Mouse (Mus musculus) large intestine, adult 2 months (tissue): ENCODE data around the gene Fgfr2. TPM values are rescaled to one million over a fixed set of nuclear protein-coding genes. Genes with fewer than 3 reads are reported as not detected.

ENCODE experiments used
- DNase-seq: peaks from one replicate; pipeline ENCODE4 v3.0.0-alpha.2; 2012; ENCODE audit warnings: low read depth, low spot score
- whole genome bisulfite sequencing: fragments of 180-500 bp; shearing (Covaris S2); methylation state at CpG from one replicate; pipeline ENCODE4 v1.1.7; 2018; 5-methylcytosine and 5-hydroxymethylcytosine counted together
- polyA plus RNA-seq: library from polyadenylated mRNA; depleted of rRNA; stranded (reverse); fragments of >200 nt; gene quantifications from 2 replicates; pipeline ENCODE4 v1.2.3, GENCODE M21; 2012

Fgfr2 gene
- polyA plus RNA-seq, 1 experiment, result 35.0 TPM

DNA sequence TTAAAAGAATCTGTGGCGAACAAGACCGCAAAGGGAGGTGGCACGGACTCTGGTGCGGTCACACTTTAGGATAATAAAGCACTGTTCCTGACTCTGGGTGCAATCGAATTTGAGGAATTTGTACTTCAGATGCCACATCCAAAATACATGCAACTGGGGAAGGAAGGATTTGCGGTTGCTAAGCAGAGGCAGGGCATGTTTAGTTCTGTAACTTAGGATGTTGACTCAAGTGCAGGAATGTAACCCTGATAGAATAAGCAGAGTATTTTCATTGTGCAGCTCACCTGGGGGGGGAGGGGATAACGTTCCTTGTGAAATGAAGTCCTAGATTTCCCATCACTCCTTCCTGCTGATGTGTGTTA, 309.1 kb downstream of the Fgfr2 start:
- 2% methylated on average over 7 of the region's 7 CpGs for WGBS
- no peak for DNase-seq

- DNase-seq, result no peak
- WGBS, result under 1% methylated on average over 85 of the region's 85 CpGs
Measured at GRCm38 (mm10) chr7:132813416-132814088, 309.6 kb downstream of the Fgfr2 start, which contains the start of gene Fam53b. Fam53b (minus strand) TSS chr7:132813886.

DNA sequence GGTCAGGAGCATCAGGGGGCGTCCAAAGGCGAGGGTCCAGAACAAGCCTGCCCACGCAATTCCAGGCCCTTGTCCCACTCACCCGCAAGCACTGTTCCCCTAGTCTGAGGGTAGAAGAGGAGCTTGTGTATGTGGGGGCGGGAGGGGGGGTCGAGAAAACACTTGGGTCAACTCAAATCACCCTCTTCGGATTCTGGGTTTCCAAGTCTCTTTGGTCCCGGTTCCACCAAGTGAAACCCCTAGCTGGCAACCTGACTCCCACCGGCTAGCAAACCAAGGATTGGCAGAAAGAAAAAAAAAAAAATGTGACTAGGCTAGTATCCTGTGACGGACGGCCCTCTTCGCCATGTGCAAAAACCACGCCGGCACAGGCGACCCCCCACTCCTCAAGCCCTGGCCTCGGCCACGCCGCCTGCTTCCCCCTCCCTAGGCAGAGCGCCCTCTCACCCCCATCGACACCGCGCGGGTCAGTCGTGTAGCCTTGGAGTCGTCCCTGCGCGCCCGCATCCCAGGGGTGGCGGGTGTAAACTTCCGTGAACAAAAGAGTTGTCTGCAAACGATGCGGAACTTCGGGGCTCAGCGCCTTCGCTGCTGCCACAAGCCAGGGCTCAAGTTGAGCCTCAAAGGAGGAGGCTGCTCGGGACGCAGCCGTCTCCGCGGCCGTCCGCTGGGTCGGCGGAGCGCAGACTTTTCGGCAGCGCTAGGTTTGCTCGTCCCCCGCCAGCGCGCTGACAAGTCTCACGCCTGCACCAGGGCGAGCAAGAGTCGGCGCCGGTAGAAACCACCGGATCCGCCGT, 310.3 kb downstream of the Fgfr2 start:
- DNase-seq, result no peak
- WGBS, result under 1% methylated on average over 59 of the region's 59 CpGs

DNA sequence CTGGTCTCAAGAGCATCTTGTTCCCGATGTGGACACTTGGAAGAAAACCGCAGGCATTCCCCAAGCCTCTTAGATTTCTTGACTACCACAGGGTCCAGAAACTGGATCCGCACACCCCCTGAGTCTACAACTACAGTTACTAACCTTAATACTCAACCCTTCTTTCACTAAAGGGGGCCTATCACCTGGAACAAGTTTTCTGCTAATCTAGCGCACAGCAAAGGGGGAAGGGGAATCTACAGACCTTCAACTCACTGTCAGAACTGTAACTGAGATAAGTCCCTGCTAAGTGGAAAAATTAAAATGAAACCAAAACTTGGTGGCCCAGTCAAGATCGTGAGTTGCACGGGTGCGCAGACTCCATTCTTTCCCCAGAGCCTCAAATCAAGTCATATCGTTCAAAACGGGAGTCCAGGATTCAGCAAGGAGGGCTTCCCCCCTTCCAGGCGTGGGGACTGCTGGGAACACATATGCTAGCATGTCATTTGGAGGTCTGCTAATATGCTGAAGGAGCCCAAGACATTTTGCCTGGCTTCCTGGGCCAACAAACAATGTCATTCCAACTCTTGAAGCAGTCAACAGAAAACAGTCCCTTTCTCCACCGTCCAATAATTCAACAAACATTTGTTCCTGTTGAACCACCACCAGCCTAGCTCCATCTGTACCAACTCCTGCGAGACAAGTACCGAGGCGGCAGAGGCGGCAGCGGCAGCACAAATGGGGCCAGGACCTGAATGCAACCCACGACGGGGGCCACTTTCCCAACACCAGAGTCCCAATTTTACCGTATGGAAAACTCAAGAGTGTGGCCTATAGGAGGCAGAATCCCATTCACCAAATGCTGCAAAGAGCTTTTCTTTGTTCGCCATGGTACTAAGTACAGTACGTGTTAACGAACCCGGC, 311.2 kb downstream of the Fgfr2 start:
- DNase-seq, result no peak
- 18% methylated on average over 23 of the region's 23 CpGs for WGBS

- 21% methylated on average over 1 of the region's 1 CpGs for WGBS
- DNase-seq, result peak; percentile 90
Measured at GRCm38 (mm10) chr7:132810879-132811278, 312.3 kb downstream of the Fgfr2 start.

GRCm38 (mm10) chr7:132810368-132810767, 312.8 kb downstream of the Fgfr2 start:
- WGBS, result 33% methylated on average over 6 of the region's 6 CpGs
- DNase-seq, result no peak

DNA sequence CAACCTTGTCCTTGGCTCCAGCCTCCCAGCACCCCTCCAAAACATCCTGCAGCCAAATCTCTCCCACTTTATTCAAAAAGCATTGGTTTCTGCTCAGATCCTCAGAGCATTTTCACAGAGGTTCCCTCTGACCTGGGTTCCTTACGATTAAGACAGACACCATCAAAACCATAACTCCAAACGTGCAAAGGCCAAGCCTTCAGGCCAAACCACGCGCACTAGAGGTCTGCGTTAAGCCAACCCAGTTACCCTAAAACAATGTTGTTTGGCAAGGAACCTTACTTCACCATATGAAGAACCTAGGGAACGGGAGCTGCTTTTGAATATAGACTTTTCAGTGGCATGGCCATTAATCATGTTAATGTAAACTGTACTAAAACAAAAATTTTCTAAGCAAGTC, 313.4 kb downstream of the Fgfr2 start:
- DNase-seq, result no peak
- 65% methylated on average over 6 of the region's 6 CpGs for WGBS

- no peak for DNase-seq
- WGBS, result 59% methylated on average over 20 of the region's 20 CpGs
Measured at GRCm38 (mm10) chr7:132808841-132809682, 314.1 kb downstream of the Fgfr2 start.

DNA sequence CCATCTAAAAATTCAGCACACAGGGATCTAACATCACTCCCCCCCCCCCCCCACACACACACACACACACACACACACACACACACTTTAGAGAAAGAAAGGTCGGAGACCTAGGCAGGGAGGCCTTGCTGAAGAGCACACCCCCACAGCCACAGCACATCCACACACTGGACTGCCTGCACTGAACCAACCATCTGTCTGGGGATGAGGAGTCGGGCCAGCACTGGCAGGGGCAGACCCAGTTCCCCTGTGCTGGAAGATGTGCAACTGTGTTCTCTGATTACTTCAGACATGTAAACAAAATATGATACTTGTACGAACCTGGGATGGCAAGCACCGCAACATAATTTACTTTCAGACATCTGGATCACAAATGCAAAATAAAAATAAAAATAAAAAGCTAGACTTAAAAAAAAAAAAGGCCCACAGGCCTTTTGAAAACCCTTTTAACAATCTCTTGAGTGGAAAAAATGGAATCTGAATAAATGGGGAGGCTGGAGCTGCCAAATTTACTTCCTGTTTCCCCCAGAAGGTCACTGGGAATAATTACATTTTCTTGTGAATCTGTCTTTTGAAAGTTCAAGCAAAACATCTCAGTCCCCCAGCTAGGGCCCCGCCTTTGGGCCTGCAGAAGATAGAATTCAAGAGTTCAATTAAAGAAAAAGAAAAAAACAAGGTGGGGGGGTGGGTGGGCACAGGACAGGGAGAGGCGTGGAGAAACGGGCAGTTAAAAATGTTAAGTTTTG, 314.9 kb downstream of the Fgfr2 start:
- 63% methylated on average over 7 of the region's 7 CpGs for WGBS
- DNase-seq, result no peak

- 62% methylated on average over 13 of the region's 13 CpGs for WGBS
- no peak for DNase-seq
Measured at GRCm38 (mm10) chr7:132806926-132807857, 316.0 kb downstream of the Fgfr2 start.

GRCm38 (mm10) chr7:132806286-132806685, 316.9 kb downstream of the Fgfr2 start:
- no peak for DNase-seq
- 67% methylated on average over 5 of the region's 5 CpGs for WGBS

- 84% methylated on average over 5 of the region's 5 CpGs for WGBS
- DNase-seq, result no peak
Measured at GRCm38 (mm10) chr7:132804951-132805350, 318.2 kb downstream of the Fgfr2 start.

DNA sequence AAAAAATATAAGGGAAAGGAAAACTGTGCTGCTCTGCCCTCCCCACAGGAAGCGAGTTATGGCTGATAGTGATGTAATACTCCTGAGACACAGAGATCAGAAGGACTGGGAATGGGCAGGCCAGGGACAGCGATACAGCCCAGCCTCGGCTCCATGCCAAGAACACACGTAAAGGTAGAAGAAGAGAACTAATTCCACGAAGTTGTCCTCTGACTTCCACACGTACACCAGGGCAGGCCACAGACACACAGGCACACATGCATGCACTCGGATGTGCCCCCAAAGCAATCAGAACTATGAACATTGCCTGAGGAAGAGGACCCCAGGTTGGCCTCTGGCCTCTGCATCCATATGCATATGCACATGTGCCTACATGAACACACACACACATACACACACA, 318.7 kb downstream of the Fgfr2 start:
- 40% methylated on average over 7 of the region's 7 CpGs for WGBS
- no peak for DNase-seq

- no peak for DNase-seq
- 53% methylated on average over 3 of the region's 3 CpGs for WGBS
Measured at GRCm38 (mm10) chr7:132803962-132804361, 319.2 kb downstream of the Fgfr2 start.

- 40% methylated on average over 2 of the region's 2 CpGs for WGBS
- no peak for DNase-seq
Measured at GRCm38 (mm10) chr7:132803336-132803735, 319.8 kb downstream of the Fgfr2 start.

- WGBS, result 69% methylated on average over 11 of the region's 11 CpGs
- no peak for DNase-seq
Measured at GRCm38 (mm10) chr7:132802691-132803090, 320.5 kb downstream of the Fgfr2 start.

GRCm38 (mm10) chr7:132802066-132802465, 321.1 kb downstream of the Fgfr2 start:
- 59% methylated on average over 2 of the region's 2 CpGs for WGBS
- DNase-seq, result no peak

DNA sequence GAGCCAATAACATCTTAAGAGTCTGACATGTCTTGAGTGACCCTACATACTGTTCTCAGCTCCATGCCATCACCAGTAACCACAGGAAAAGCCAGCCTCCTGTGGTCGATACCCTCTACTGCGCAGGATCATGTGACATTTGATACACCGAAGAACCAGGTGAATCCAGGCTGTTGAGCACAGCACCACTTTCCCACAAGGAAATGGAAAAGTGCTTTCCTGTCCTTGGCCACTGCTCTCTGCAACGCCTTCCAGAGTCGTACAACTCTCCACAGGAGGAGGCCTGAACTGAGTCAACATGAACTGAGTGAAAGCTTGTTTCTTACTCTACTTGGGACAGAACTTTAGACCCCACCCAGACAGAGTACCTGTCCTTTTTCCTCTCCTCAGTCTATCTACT, 321.6 kb downstream of the Fgfr2 start:
- no peak for DNase-seq
- 57% methylated on average over 5 of the region's 5 CpGs for WGBS
